Mouse (Mus musculus): Measurements from ENCODE around the gene Nfatc3. TPM values are rescaled to one million over a fixed set of nuclear protein-coding genes. Genes with fewer than 3 reads are reported as not detected.

Nfatc3 gene
- total RNA-seq, 4 experiments from 2014 or later, result 42.3 to 54.0 (median 43.6) TPM

DNA sequence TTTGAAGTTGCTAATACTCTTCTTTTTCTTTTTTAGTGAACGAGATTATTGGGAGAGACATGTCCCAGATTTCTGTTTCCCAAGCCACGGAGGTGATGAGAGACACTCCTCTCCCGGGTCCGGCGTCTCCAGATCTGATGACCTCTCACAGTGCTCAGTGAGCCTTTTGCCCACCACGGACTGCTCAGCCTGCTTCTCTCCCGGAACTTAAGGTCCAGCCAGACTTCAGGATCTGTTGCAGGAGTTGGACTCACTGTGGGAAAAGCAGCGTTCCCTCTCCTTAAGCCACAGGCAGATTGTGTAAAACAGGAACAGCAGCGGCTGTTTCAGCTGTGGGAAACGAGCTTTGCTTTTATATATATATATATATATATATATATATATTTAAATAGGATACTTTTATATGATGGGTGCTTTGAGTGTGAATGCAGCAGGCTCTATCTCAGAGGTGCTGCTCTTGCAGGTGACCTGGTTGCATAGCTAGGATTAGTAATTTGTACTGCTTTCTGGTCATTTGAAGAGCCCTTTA, 69.3 kb downstream of the Nfatc3 start:
- no peak for DNase-seq

DNA sequence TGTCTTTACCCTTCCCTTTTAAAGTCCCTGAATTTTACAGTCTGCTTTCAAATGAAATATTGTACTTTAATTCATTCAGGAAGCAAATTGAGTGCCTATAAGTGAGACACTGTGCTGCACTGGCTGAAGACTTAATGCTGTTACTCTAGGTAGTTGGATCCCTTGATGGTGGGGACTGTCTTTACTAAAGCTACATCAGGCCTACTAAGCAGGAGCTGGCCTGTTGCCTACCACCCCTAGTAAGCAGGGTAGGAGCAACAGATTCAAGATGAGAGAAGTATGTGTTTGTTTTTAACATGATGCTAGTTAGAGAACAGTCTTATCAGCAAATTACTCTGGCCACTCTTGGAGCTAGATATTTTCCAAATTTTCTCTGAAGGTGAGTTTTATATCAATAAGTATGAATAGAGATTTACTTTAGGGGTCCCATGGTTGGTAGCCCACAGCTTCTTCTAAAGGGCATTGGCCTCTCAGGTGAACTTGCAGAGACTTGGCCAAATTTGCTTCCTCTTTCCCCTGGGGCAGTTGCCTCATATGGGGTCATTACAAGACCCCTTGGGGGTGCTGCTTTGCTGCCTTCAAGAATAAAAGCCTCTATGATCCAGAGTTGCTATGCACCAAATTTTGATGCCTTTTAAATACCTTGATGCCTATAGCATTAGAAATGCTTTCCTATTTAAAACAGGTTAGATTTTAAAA, 70.7 kb downstream of the Nfatc3 start:
- no peak for DNase-seq

DNA sequence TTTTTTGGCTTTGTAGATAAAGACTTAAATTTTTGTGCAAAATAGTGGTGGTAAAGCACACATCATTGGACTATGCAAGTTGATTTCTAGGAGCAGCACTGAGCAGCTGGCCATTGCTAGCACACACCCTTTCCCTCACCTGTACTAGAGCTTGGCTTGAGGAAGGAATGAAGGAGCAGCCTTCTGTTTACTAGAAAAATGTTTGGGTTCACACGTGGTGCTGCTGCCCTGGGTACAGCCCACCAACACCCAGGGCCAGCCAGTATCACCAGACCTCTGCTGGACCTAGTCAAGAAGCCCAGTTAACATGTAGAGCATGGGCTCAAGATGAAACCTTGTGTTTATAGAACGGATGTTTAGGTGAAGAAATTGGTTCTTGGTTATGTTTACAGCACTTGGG, 71.4 kb downstream of the Nfatc3 start:
- no peak for DNase-seq

DNA sequence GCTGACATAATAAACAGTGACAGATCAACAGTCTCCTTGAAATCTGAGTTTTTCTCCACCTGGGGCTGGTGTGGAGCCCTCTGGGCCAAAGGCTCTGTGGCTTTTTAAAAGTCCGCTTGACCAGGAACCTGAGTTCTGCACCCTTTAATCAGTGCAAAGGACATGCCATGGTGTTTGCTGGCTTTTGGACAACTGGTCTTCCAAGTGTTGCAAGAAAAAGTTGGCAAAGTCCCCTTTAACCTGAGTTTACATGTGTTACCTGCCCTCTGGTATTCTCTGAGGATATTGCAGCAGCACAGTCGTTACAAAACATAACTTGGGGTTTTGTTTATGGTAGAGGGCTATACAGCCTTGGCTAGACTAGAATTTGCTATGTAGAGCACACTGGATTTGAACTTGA, 71.9 kb downstream of the Nfatc3 start:
- no peak for DNase-seq

DNA sequence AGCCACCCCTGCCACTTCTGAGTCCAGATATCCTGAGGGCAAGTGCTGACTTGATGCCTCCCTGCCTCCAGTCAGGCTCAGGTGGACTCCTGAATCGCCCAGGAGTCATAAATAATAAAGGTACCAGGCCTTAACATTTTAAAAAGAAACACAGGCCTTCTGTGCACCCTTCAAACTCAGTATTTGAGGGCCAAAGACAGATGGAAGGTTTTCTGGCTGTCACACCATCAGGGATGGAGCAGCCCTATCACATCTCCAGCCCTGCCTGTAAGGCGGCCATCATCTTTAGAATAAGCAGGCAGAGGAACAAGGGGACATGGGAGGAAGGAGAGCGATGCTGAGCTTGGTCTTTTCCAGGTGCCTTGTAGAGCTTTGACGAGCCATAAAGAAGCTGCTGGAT, 72.4 kb downstream of the Nfatc3 start:
- DNase-seq, result no peak

DNA sequence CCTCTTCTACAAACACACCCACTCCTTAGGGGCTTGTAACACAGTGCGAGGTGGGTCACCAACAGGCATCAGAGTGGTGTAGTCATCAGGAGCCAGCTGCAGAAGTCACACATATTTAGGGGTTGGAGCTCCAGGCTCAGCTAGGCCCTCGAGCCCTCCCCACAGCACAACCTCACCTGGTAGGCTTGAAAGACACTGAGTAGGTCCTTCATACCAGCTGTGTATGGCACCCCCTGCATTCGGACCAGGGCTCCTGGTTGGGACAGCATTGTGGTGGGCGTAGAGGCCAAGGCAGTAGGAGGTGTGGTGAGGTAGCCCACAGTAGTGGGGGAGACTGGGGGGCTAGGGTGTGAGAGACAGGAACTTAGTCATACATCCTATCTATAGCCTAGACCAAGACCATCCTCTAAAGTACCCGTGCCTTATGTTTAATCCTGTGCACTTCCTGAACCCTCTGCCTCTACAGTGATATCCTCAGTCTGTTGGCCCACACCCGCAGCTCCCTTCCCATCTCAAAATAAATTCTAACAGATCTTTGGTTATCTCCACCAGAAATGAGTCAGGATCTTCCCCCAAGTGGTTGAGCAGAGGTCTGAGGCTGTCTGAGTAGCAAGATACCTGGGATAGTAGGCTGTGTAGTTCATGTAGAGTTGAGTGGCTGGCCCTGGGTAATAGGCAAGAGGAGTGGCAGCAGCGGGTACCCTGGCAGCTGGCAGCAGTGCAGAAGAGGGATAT, 73.0 kb downstream of the Nfatc3 start:
- no peak for DNase-seq

DNA sequence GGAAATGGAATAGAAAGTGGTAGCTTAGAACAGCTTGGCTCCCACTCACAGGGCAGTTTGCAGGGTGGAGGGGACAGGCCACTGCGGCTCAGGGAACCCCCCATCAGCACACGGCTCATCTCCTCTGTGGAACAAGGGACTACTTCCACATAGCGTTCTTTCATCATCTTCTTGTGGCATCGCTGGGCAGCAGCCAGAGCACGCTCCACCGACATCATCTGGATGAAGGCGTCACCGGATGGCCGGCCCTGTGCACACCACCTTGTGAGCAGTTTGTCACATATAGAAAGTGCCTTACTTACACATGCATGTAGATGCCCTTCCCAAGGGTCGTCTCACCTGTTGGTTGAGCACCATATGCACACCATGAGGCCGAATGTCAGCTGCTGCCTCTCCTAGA, 73.7 kb downstream of the Nfatc3 start:
- no peak for DNase-seq

DNA sequence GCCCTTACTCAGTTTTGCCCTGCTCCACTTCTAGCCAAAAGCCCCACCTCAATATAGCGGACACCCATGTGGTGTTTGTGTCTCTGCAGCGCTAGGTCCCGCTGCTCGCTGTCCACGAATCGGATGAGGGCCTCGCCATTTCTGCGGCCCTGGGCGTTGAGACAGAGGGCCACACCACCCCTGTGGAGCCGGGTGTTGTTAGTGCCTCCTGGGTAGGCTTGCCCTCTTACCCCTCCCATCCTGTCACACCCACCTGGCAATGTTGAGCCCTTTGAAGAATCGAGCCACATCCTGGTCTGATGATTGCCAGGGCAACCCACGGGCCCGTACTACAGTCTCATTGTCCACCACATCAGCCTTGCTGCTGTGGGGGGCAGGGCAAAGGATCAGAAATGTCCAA, 74.9 kb downstream of the Nfatc3 start:
- DNase-seq, result no peak

DNA sequence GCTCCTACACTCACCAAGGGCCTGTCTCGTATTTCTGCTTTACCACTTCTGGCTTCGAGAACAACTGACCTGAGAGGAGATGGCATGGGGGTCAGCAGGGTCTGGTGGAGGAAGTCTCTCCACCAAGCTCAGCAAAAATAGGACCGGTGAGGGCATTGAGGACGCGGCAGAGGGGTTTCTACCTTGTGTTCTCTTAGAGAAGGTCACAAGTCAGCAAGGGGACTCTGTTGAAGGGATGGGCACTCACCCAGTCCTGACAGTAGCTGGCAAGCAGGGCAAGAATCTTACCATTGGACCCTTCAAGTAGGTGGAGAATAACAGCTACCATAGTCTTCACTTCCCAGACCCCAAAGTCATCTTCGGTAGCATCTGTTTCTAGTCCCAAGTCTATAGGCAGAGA, 75.3 kb downstream of the Nfatc3 start:
- no peak for DNase-seq

DNA sequence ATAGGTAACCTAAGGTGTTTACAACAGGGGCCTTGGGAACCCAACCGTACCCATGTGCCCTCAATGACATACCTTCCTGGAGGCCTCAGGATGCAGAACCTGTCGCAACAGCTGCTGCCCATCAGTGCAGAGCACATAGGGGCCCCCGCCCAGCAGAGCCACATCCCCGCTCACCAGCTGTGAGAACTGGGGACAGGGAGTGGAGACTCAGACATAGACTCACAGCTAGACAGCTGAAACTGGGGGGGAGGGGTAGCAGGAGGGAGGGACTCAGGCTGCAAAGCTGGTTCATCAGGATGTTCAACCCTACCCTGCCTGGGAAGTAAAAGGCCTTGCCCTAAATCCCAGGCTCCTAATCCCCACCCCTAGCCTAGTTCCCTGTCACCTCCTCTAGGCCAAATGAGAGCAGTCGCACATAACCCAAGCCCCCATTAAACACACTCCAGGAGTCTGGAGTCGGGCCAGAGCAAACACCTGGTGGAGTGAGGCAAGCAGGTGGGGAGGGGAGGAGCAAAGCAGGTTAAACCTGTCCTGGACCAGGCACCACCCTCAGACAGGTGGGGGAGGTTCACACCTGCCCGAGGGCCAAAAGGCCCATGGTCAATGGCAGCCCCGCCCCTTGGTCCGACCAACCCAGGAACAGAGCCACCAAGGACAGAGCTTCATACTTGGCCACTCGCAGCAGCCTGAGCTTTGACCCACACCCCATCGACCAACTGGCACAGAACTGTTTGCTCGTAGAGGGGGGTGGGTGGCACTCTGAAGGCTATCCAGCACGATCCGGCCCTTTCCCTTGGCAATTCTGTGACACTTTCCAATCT, 76.3 kb downstream of the Nfatc3 start:
- no peak for DNase-seq

DNA sequence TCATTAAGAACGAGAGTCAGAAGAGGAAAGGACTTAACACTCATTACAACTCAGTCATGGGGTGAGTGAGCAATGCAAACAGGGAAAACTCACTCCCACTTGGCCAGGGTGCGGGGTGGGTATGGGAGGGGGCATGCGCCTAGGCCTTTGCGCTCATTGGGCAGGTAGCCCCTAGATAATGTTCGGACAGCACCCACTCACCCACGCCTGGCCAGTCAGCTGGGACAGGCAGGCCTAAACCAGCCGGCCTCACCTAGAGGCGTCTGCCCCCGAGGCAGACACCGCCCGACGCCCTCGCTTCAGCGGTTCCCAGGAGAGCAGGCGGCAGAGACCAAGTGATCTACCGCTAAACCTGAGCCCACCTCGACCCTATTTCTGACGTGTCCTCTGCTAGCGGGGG, 77.0 kb downstream of the Nfatc3 start:
- no peak for DNase-seq

DNA sequence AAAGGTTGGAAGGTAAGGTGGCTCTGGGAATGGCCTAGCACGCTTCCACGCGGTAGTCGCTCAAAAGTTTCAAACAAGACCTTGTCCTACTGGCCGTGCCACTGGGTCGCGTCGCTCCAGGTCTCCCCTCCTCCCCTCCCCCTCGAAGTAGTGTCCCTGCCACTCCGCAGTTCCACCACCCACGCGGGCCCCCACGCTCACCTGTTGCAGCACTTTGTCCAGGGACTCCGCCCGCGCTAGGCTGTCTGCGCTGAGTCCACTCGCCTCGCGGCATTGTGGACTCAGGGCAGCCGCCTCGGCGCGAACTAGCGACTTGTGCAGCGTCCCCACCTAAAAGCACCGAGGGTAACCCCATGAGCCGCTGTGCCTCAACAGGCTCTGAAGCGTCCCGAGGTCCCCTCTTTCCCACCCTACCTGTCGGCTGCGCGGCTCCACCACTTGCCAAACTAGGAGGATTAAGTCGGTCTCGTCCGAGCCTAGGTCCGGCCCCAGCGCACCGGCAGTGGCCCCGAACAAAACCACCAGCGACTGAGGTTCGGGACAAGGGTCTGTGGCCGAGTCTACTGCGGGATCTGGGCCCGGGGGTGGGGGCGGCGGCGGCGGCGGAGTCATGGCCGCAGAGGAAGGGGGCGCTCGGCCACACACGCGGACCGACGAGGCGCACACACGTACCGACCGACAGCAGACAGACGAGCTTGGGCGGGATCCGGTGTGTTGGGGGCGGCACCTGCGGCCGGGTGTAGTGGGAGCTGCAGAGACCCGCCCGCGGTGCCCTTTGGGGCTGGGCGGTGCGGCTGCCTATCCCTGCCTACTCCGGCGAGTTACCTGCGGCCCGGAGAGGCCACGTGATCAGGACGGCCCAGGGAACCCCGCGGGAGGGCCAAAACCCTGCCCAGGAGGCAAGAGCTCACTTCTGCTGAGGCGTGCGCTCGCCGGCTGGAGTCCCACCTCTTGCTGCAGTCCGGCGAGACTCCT, 77.8 kb downstream of the Nfatc3 start, which contains the start of gene Esrp2:
TSS of gene Esrp2 (minus strand) at position 819 of the 975 bp plus-strand sequence.
- DNase-seq, result no peak

DNA sequence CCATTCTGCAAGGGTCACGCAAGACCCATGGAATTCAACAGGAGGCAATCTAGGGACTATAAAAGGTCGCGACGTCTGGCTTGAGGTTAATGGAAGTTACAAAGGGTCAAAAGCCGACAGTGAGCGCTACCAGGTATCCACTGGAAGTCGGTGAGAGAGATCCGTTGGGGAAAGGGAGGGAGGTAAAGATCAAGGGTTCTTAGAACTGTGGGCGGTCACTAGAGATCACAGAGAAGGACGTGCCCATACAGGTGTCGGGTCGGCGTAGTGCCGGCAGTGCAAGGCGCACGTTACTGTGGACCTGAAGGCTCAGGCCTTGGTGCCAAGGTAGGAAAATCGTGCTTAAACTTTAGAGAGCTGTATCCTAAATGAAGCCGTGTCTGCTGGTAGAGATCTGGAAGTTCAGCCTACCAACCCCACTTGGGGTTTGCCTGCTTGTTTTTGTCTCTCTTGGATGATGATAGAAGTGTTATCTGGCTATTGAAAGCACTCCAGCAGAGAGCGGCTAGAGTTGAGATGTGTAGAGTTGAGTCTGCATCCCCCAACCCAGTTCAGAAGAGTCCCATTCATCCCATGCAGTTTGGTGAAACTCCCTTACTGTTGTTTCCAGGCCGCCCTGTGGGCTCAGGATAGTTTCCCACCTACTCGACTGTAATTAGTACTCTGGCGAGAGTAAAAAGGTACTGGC, 78.7 kb downstream of the Nfatc3 start:
- no peak for DNase-seq

DNA sequence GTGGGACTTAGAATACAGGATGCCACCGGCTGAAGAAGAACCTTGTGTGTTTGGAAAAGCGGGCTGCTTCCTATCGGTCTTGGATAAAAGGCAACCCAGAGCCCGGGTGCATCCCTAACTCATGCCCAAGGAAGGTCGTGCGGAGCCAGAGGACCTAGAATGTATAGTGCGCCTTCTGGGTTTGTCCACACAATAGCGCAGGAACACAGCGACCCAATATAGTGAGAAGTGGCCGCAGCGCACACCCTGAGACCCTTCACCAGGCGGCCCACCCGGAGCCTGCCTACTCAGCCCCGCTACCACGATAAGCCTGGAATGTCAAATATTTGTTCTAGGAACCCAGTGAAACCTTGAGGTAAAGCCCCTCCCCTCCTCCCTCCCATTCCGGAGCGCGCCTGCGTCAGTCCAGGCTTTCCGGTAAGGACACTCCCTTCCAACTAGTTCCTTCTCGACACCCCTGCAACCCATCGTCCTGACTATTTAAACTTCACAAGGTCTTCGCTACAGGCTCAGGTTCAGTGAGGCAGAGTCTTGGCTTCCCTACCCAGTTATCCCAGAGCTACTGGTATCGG, 79.4 kb downstream of the Nfatc3 start:
- DNase-seq, result peak; percentile 78

DNA sequence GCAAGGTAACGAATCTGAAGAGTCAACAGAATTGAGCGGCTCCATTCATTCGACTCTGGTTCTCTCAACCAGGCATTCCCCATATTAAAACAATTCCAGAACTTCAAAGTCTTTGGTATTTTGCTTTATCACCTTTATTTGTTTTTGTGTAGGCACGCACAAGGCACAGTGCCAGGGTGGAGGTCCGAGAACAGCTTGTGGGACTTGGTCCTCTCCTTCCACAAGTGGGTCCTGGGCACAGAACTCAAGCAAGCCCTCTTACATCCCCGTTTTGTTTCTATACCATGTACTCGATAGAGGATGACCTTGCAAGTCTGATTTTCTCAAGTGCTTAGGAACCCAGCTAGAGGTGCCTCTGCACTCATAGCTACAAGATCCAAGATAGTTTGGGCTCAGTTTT, 80.0 kb downstream of the Nfatc3 start:
- no peak for DNase-seq

DNA sequence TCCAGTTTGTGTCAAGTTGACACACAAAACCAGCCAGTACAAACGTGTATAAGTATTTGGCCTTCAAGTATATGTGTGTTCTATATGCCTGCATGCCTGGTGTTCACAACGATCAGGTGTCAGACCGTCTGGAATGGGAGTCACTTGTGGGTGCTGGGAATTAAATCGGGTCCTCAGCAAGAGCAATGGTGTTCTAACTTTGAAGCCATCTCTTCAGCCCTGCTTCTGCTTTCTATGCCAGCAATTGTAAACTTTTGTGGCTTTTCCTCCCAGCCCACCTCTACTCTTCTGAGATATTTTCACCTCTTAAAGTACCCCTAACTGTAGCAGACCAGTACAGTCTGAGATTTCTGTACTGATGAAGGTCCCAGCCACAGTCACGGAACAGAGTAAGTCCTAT, 81.6 kb downstream of the Nfatc3 start:
- no peak for DNase-seq

DNA sequence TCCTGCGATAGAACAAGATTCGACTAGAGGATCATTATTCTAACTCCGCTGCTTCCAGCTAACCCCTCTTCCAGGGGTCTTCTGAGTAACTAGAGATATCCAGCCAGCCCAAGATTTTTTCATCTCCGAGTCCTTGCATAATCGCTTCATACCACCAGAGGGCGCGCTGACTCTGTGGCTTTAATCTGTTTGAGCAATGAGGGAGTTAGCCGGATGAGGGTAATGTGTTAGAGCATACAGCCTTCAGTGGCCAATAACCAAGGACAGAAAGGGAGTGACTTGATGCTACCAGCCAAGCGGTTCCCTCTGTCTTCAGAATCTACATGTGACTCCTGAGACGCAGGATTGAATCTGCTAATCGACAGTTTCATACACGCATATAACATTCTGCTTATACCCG, 82.1 kb downstream of the Nfatc3 start:
- DNase-seq, result peak; percentile 75

DNA sequence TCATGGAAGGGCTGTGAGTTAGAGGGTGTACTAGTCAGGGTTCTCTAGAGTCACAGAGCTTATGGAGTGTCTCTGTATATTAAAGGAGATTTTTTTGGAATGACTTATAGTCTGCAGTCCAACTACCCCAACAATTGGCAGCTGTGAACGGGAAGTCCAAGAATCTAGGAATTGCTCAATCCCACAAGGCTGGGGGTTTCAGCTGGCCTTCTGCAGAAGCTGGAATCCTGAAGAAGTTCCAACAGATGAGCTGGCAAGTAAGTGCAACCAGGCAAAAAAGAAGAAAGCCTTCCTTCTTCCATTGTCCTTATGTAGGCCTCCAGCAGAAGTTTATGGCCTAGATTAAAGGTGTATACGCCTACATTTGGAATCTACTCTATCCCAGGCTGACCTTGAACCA, 86.7 kb downstream of the Nfatc3 start:
- DNase-seq, result peak; percentile 59

DNA sequence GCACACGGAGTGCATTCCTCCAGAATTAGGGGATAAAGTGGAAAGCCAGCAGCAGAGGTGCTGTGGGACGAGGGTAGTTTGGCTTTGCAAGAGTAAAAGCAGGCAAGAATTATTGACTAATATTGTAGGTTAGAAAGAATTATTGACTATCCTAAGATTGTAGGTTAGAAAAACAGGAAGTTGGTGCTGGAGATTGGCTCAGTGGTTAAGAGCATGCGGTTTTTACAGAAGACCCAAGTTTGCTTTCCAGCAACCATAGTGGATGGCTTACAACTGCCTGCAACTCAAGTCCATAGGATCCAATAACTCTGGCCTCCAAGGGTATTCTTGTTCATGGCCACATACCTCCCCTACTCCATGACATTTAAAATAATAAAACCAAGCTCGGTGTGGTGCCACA, 87.4 kb downstream of the Nfatc3 start:
- DNase-seq, result no peak

DNA sequence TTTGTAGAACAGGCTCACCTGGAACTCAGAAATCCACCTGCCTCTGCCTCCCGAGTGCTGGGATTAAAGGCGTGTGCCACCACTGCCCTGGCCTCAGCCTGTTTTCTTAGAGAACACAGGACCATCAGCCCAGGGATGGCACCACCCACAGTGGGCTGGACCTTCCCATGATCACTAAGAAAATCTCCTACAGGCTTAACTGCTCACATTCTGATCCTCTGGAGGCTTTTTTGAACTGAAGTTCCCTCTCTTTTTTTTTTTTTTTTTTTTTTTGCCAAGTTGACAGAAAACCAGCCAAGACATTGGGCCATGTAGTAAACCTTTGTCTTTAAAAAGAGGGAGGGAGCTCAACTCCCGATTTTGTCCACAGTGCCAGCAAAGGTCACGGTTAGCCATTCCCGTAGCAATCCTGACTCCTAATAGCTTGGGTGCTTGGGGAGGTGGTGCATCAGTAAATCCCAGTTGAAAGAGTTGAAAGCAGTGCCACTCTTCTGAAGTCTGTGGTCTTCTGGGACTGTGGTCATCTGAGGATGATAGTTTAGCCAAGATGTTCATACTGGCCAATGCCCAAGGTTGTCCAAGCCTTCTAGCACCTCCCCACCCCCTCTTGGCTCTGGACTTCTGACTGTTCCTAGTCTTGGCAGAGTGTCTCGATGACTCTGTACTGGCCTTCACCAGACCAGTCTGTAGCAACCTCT, 89.4 kb downstream of the Nfatc3 start:
- DNase-seq, result peak; percentile 86
